Mouse (Mus musculus): ENCODE results near the gene Nup214.

GRCm38 (mm10) chr2:32043836-32044235 is 69.6 kb downstream of the Nup214 start:
- TF ChIP-seq POLR2A (IDR thresholded peaks at IDR 0.05; ENCODE audit: borderline replicate concordance, insufficient read depth, low read length): no peak
- no peak for TF ChIP-seq CTCF (IDR thresholded peaks at IDR 0.05; ENCODE audit: borderline replicate concordance, insufficient read depth, low read depth, low read length)
